Mouse (Mus musculus) bone marrow, adult 2 months (tissue): ENCODE measurements around the gene Klhdc7b.

Experiments
- CTCF ChIP-seq: fragments of 200-500 bp; IDR thresholded peaks from 2 replicates; pipeline ENCODE4 v1.5.1; 2011; ENCODE audit warnings: low read length, control low read depth; ENCODE audit not compliant: control insufficient read depth, insufficient read depth
- POLR2A ChIP-seq: fragments of 200-500 bp; IDR thresholded peaks from 2 replicates; pipeline ENCODE4 v1.6.1; 2011; ENCODE audit warnings: low read depth, mild to moderate bottlenecking, control low read depth, low read length, borderline replicate concordance; ENCODE audit not compliant: control insufficient read depth

DNA sequence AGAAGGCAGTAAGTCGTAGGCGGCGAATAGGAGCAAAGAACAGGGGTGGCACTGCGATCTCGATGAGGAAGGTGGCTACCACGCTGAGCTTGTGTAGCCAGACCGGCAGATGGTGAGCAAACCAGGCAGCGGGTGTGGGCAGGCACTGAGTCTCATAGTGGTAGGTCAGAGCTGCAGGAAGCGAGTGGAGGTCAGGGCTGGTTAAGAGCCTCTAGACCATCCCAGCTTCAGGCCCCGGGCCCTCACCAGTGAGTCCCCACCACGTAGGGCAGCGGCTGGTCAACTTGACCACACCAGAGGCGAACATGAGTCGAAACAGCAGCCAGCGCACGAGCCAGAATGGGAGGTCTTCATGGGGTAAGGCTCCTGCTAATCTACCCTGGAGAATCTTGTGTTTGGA is 30.9 kb upstream of the Klhdc7b start:
- TF ChIP-seq POLR2A (no peak), CTCF (no peak)
